Mouse (Mus musculus) midbrain, postnatal 0 days (tissue): ENCODE results near the gene Cutc. TPM values are rescaled to one million over a fixed set of nuclear protein-coding genes. Genes with fewer than 3 reads are reported as not detected.

Experiments used
- ATAC-seq: fragments of 200-750 bp; cut with Nextera tagmentation; 2 replicates; pipeline ENCODE4 v1.8.0; 2017; ENCODE audit warnings: moderate number of reproducible peaks, mild to moderate bottlenecking, moderate TSS enrichment, moderate library complexity; ENCODE audit not compliant: low FRiP score
- DNase-seq: peaks from one replicate; pipeline ENCODE4 v3.0.0-alpha.2; 2015; ENCODE audit warnings: low spot score
- H3K27ac ChIP-seq: fragments of 300-500 bp; sonication (generic); 2 replicates; pipeline ENCODE4 v1.5.1; 2014; ENCODE audit warnings: low read depth, mild to moderate bottlenecking, low read length, mixed read lengths
- H3K27me3 ChIP-seq: fragments of 300-500 bp; sonication (generic); 2 replicates; pipeline ENCODE4 v1.6.1; 2014; ENCODE audit warnings: low read length, control low read depth, mixed read lengths; ENCODE audit not compliant: insufficient read depth
- H3K36me3 ChIP-seq: fragments of 300-500 bp; sonication (generic); 2 replicates; pipeline ENCODE4 v1.6.1; 2014; ENCODE audit warnings: low read length, control low read depth, mixed read lengths; ENCODE audit not compliant: insufficient read depth
- H3K4me1 ChIP-seq: fragments of 300-500 bp; sonication (generic); 2 replicates; pipeline ENCODE4 v1.6.1; 2014; ENCODE audit warnings: mild to moderate bottlenecking, control low read depth, antibody characterized with exemption, low read length, mixed read lengths; ENCODE audit not compliant: insufficient read depth
- H3K4me2 ChIP-seq: fragments of 300-500 bp; sonication (generic); 2 replicates; pipeline ENCODE4 v1.6.1; 2014; ENCODE audit warnings: low read depth, mild to moderate bottlenecking, low read length, mixed read lengths; ENCODE audit not compliant: poor library complexity, severe bottlenecking
- H3K4me3 ChIP-seq: fragments of 300-500 bp; sonication (generic); 2 replicates; pipeline ENCODE4 v1.5.1; 2014; ENCODE audit warnings: low read depth, mild to moderate bottlenecking, low read length, moderate library complexity
- H3K9ac ChIP-seq: fragments of 300-500 bp; sonication (generic); replicated peaks from 2 replicates; pipeline ENCODE4 v1.6.1; 2014; ENCODE audit warnings: mild to moderate bottlenecking, low read length, moderate library complexity, mixed read lengths; ENCODE audit not compliant: poor library complexity, severe bottlenecking
- H3K9me3 ChIP-seq: fragments of 300-500 bp; sonication (generic); 2 replicates; pipeline ENCODE4 v1.6.1; 2016; ENCODE audit warnings: low read length, control low read depth
- CTCF ChIP-seq: IDR thresholded peaks from 2 replicates; pipeline ENCODE4 v1.5.1; 2016; ENCODE audit warnings: antibody characterized with exemption, mild to moderate bottlenecking
- WGBS: fragments of 180-500 bp; shearing (Covaris S2); extraction: QIAGEN DNeasy Blood & Tissue Kit; methylation state at CpG from one replicate; pipeline ENCODE4 v1.1.7; 2014; 5-methylcytosine and 5-hydroxymethylcytosine counted together
- polyA plus RNA-seq: library from polyadenylated mRNA; unstranded; fragments of >200 nt; fragmentation: Nextera tagmentation; extraction: Ambion mirVana; gene quantifications from 2 replicates; pipeline ENCODE4 v1.2.1, GENCODE M21; 2015
- total RNA-seq: library from RNA; depleted of rRNA; stranded (reverse); fragments of >200 nt; gene quantifications from 2 replicates; pipeline ENCODE4 v1.2.3, GENCODE M21; 2014

Cutc gene
- total and polyA plus RNA-seq, 2 experiments from 2014 or later = 5.2 to 8.0 TPM

- Histone ChIP-seq H3K36me3 (no peaks in the 10 kb centered on the region), H3K4me1 (no peaks in the 10 kb centered on the region), H3K9ac (no peak overlapping the region), H3K27me3 (no peaks in the 10 kb centered on the region), H3K27ac (no peak overlapping the region), H3K9me3 (no peaks in the 10 kb centered on the region), H3K4me3 (no peak overlapping the region), H3K4me2 (no peak overlapping the region)
- no peak for TF ChIP-seq CTCF
- DNase-seq = no peak
- 78% methylated on average over 2 of the region's 2 CpGs for WGBS
- ATAC-seq = no peak
Measured at GRCm38 (mm10) chr19:43777308-43777707, 24.5 kb downstream of the Cutc start.

- H3K4me3 ChIP-seq = no peak overlapping the region
- ATAC-seq = no peak
- DNase-seq = no peak
- H3K4me2 ChIP-seq = no peak overlapping the region
- H3K9me3 ChIP-seq = no peaks in the 10 kb centered on the region
- TF ChIP-seq CTCF = no peak
- 90% methylated on average over 5 of the region's 5 CpGs for WGBS
- no peak overlapping the region for H3K27ac ChIP-seq
- no peaks in the 10 kb centered on the region for H3K36me3 ChIP-seq
- no peak overlapping the region for H3K9ac ChIP-seq
- no peaks in the 10 kb centered on the region for H3K4me1 ChIP-seq
- H3K27me3 ChIP-seq = no peaks in the 10 kb centered on the region
Measured at GRCm38 (mm10) chr19:43780391-43780790, 27.6 kb downstream of the Cutc start.

- H3K4me2 ChIP-seq = no peak within 1 kb of the TSS
- WGBS = 84% methylated on average over 3 of the region's 3 CpGs
- H3K4me1 ChIP-seq = no peaks in the 10 kb centered on the region
- H3K9me3 ChIP-seq = no peaks in the 10 kb centered on the region
- no peak for ATAC-seq
- H3K27ac ChIP-seq = no peak within 1 kb of the TSS
- H3K36me3 ChIP-seq = no peaks in the 10 kb centered on the region
- no peak for TF ChIP-seq CTCF
- no peak within 1 kb of the TSS for H3K4me3 ChIP-seq
- H3K27me3 ChIP-seq = no peaks in the 10 kb centered on the region
- no peak for DNase-seq
- no peak within 1 kb of the TSS for H3K9ac ChIP-seq
Measured at GRCm38 (mm10) chr19:43781980-43782379, 29.2 kb downstream of the Cutc start, which contains the start of gene Abcc2. Gene Abcc2 (plus strand): TSS chr19:43782192.

GRCm38 (mm10) chr19:43784761-43785160 lies 32.0 kb downstream of the Cutc start:
- Histone ChIP-seq H3K27me3 (no peaks in the 10 kb centered on the region), H3K36me3 (no peaks in the 10 kb centered on the region), H3K4me3 (no peak overlapping the region), H3K9me3 (no peaks in the 10 kb centered on the region), H3K4me1 (no peaks in the 10 kb centered on the region), H3K27ac (no peak overlapping the region), H3K9ac (no peak overlapping the region), H3K4me2 (no peak overlapping the region)
- no peak for TF ChIP-seq CTCF
- ATAC-seq = no peak
- WGBS = 82% methylated on average over 8 of the region's 8 CpGs
- DNase-seq = no peak

- no peak overlapping the region for H3K27ac ChIP-seq
- no peaks in the 10 kb centered on the region for H3K4me1 ChIP-seq
- H3K4me3 ChIP-seq = no peak overlapping the region
- 85% methylated on average over 13 of the region's 13 CpGs for WGBS
- H3K9ac ChIP-seq = no peak overlapping the region
- DNase-seq (no peak), ATAC-seq (no peak)
- H3K36me3 ChIP-seq = no peaks in the 10 kb centered on the region
- no peaks in the 10 kb centered on the region for H3K9me3 ChIP-seq
- no peak for TF ChIP-seq CTCF
- no peaks in the 10 kb centered on the region for H3K27me3 ChIP-seq
- no peak overlapping the region for H3K4me2 ChIP-seq
Measured at GRCm38 (mm10) chr19:43786249-43787026, 33.6 kb downstream of the Cutc start.

- Histone ChIP-seq H3K4me1 (no peaks in the 10 kb centered on the region), H3K9ac (no peak overlapping the region), H3K9me3 (no peaks in the 10 kb centered on the region), H3K4me3 (no peak overlapping the region), H3K36me3 (no peaks in the 10 kb centered on the region), H3K4me2 (no peak overlapping the region), H3K27me3 (no peaks in the 10 kb centered on the region), H3K27ac (no peak overlapping the region)
- WGBS = 89% methylated on average over 7 of the region's 7 CpGs
- ATAC-seq (no peak), DNase-seq (no peak)
- no peak for TF ChIP-seq CTCF
Measured at GRCm38 (mm10) chr19:43789817-43790216, 37.0 kb downstream of the Cutc start.
